Mouse (Mus musculus) right cerebral cortex, postnatal 25 days (tissue): ENCODE results near the gene Fam173a.
"Not testable (repeated sequence)": the region's sequence is repeated elsewhere in the genome, so short reads cannot be mapped to it uniquely, and the experiment has no call there.

ENCODE experiments used
- DNase-seq: peaks from one replicate; pipeline ENCODE4 v3.0.0; 2022

The Fam173a gene

GRCm38 (mm10) chr17:25828712-25829557 is 36.2 kb upstream of the Fam173a start, which contains the start of gene Jmjd8:
Jmjd8 (plus strand) TSS chr17:25828867.
- DNase-seq, result peak; percentile 86

GRCm38 (mm10) chr17:25828223-25828594 is 35.5 kb upstream of the Fam173a start:
- no peak for DNase-seq

- DNase-seq, result no peak
Observed at GRCm38 (mm10) chr17:25827546-25828222, 35.0 kb upstream of the Fam173a start.

- DNase-seq, result no peak
Observed at GRCm38 (mm10) chr17:25827011-25827410, 34.3 kb upstream of the Fam173a start.

GRCm38 (mm10) chr17:25825984-25826570 is 33.4 kb upstream of the Fam173a start:
- no peak for DNase-seq

- no peak for DNase-seq
Observed at GRCm38 (mm10) chr17:25825311-25825710, 32.6 kb upstream of the Fam173a start.

- no peak for DNase-seq
Observed at GRCm38 (mm10) chr17:25824362-25825142, 31.9 kb upstream of the Fam173a start.

GRCm38 (mm10) chr17:25823452-25823851 is 30.8 kb upstream of the Fam173a start, which contains the start of gene Wdr24:
Wdr24 (plus strand) TSS chr17:25823627.
- peak; percentile 72 for DNase-seq

GRCm38 (mm10) chr17:25818851-25819780 is 26.4 kb upstream of the Fam173a start:
- DNase-seq, result no peak

- no peak for DNase-seq
Observed at GRCm38 (mm10) chr17:25817662-25818061, 25.0 kb upstream of the Fam173a start.

- DNase-seq, result peak; percentile 88
Observed at GRCm38 (mm10) chr17:25813471-25813870, 20.8 kb upstream of the Fam173a start.

- no peak for DNase-seq
Observed at GRCm38 (mm10) chr17:25810890-25811289, 18.2 kb upstream of the Fam173a start.

GRCm38 (mm10) chr17:25809606-25810340 is 17.1 kb upstream of the Fam173a start:
- DNase-seq, result peak; percentile 64

GRCm38 (mm10) chr17:25808789-25809605 is 16.3 kb upstream of the Fam173a start, which contains the start of gene Fbxl16:
Fbxl16 (plus strand) TSS chr17:25809085.
- peak; percentile 94 for DNase-seq

GRCm38 (mm10) chr17:25808028-25808427 is 15.3 kb upstream of the Fam173a start:
- DNase-seq, result no peak

- not testable (repeated sequence) for DNase-seq
Observed at GRCm38 (mm10) chr17:25807452-25807851, 14.8 kb upstream of the Fam173a start.

GRCm38 (mm10) chr17:25806507-25806906 is 13.8 kb upstream of the Fam173a start:
- no peak for DNase-seq

GRCm38 (mm10) chr17:25802825-25803517 is 10.3 kb upstream of the Fam173a start:
- DNase-seq, result peak; percentile 85

GRCm38 (mm10) chr17:25801029-25801428 is 8.3 kb upstream of the Fam173a start:
- DNase-seq, result no peak
